ENCODE assay signal across 9 mouse cellular contexts in the genomic region with DNA sequence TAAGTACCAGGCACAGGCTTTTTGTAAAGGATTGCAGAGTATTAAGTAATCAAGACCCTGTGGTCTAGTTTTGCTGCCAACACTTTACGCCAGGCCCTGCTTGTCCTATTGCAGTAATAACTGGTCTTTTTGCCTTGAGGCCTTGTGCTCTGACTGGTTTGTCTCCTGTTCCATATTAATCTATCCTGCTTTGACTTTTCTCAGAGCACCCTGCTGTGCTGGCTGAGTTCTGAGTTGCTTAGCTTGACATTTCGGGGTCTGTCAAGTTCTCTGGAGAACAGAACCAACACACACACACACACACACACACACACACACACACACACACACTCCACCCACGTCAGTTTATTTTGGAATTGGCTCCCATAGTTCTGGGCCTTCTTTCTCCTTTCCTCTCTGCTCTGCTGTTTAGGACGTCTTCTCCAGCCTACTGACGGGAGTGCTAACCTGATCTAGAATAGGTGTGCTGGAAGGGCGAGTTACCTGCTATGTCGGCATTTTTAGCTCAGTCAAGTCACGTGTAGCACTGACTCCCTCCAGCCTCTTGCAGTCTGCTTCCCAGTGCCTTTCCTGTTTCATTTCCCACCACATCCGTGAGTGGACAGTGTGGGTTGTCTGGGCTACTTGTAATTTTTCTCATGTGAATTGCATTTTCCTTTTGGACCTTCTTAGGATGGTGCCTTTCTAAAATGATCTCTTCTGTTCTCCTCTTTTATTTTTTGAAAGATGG. TPM values are rescaled to one million over a fixed set of nuclear protein-coding genes. Genes with fewer than 3 reads are reported as not detected.
DNase-seq lines count a peak whose midpoint lies in the region; ATAC-seq and TF ChIP-seq lines count a peak whose summit lies in the region.
"Had no signal": no experiment of that assay in that cellular context is flagged by ENCODE, and none has a peak within 500 bp of the region (broad histone marks: within the 10 kb centered on the region; RNA-seq: fewer than 3 reads in every experiment).

No protein-coding gene starts in this region.

- intact Hi-C loops in left cerebral cortex, postnatal 36 days (cut with DNase I): no loop called here

- H3K4me3 ChIP-seq in hindbrain, postnatal 0 days (ENCODE audit: low read length): no peak overlapping the region
- no peak overlapping the region for H3K4me3 ChIP-seq in hindbrain, embryonic 11.5 days (ENCODE audit: low read depth, low read length)
- no peak overlapping the region for H3K4me3 ChIP-seq in thymus, adult 2 months (ENCODE audit: control insufficient read depth, insufficient read depth, low read length)
- H3K4me3 ChIP-seq: limb, embryonic 12.5 days had no signal

- no peak overlapping the region for H3K27ac ChIP-seq in hindbrain, postnatal 0 days
- H3K27ac ChIP-seq in hindbrain, embryonic 11.5 days (ENCODE audit: low read depth, low read length): no peak overlapping the region
- no peak overlapping the region for H3K27ac ChIP-seq in thymus, adult 2 months (ENCODE audit: control insufficient read depth, insufficient read depth, low read length)
- H3K27ac ChIP-seq: limb, embryonic 12.5 days had no signal

- H3K27me3 ChIP-seq in hindbrain, postnatal 0 days (ENCODE audit: insufficient read depth, low read length): no peaks in the 10 kb centered on the region
- H3K27me3 ChIP-seq in hindbrain, embryonic 11.5 days (ENCODE audit: control insufficient read depth, insufficient read depth, low read length): no peaks in the 10 kb centered on the region
- H3K27me3 ChIP-seq in thymus, adult 2 months (ENCODE audit: control insufficient read depth, insufficient read depth, low read length): no peaks in the 10 kb centered on the region
- H3K27me3 ChIP-seq: limb, embryonic 12.5 days had no signal

- no peak overlapping the region for H3K9ac ChIP-seq in hindbrain, postnatal 0 days (replicated peaks; ENCODE audit: low read length)
- H3K9ac ChIP-seq in hindbrain, embryonic 11.5 days (ENCODE audit: low read depth, low read length): no peak overlapping the region
- H3K9ac ChIP-seq: limb, embryonic 12.5 days had no signal

- TF ChIP-seq CTCF in hindbrain, postnatal 0 days (IDR thresholded peaks at IDR 0.05; ENCODE audit: low read depth): no peak
- no peak for TF ChIP-seq CTCF in thymus, adult 2 months (IDR thresholded peaks at IDR 0.05; ENCODE audit: borderline replicate concordance, control insufficient read depth, extremely low read depth, insufficient read depth, low read length, poor library complexity)

- 61% methylated on average over 9 of the region's 9 CpGs for WGBS in hindbrain, postnatal 0 days
- WGBS in hindbrain, embryonic 11.5 days: 82% methylated on average over 9 of the region's 9 CpGs
- WGBS in thymus, adult 2 months: 94% methylated on average over 9 of the region's 9 CpGs

- no peaks in the 10 kb centered on the region for H3K4me1 ChIP-seq in hindbrain, postnatal 0 days (ENCODE audit: insufficient read depth, low read length)
- no peaks in the 10 kb centered on the region for H3K4me1 ChIP-seq in hindbrain, embryonic 11.5 days (replicated peaks; ENCODE audit: control insufficient read depth, insufficient read depth, low read length)
- 0 out of 2 replicates have a peak, but pooled peaks cover 3% of the 10 kb centered on the region for H3K4me1 ChIP-seq in thymus, adult 2 months (replicated peaks; ENCODE audit: control insufficient read depth, insufficient read depth, low read length)

- H3K4me2 ChIP-seq in hindbrain, postnatal 0 days (ENCODE audit: low read depth, low read length): no peak overlapping the region
- H3K4me2 ChIP-seq in hindbrain, embryonic 11.5 days (replicated peaks; ENCODE audit: low read depth, low read length): no peak overlapping the region
- H3K4me2 ChIP-seq: limb, embryonic 12.5 days had no signal

- H3K36me3 ChIP-seq in hindbrain, postnatal 0 days (ENCODE audit: insufficient read depth, low read length): no peaks in the 10 kb centered on the region
- no peaks in the 10 kb centered on the region for H3K36me3 ChIP-seq in hindbrain, embryonic 11.5 days (ENCODE audit: control insufficient read depth, insufficient read depth, low read length)
- no peaks in the 10 kb centered on the region for H3K36me3 ChIP-seq in thymus, adult 2 months (ENCODE audit: control insufficient read depth, insufficient read depth, low read length)
- H3K36me3 ChIP-seq: limb, embryonic 12.5 days had no signal

- DNase-seq in hindbrain, postnatal 0 days (ENCODE audit: low spot score): peak; percentile 52
- no peak for DNase-seq in hindbrain, embryonic 11.5 days (ENCODE audit: low spot score)
- peak; percentile 97 for DNase-seq in adipocyte (ENCODE audit: low spot score)
- DNase-seq in fat pad, adult 2 months (ENCODE audit: extremely low read depth, low read depth, low spot score): peak; percentile 90
- DNase-seq in left cerebral cortex, postnatal 36 days (ENCODE audit: low spot score in 2 of 2): peak; percentile 23 to 31
- DNase-seq in spleen, adult 12 weeks (ENCODE audit: low spot score): no peak
- DNase-seq in embryo, embryonic 11 days: no peak
- DNase-seq in thymus, adult 2 months: no peak

- TF ChIP-seq POLR2A in thymus, adult 2 months (IDR thresholded peaks at IDR 0.05; ENCODE audit: control insufficient read depth, extremely low read depth, insufficient read depth, low read length, poor library complexity): no peak

- ATAC-seq in hindbrain, postnatal 0 days: no peak
- ATAC-seq in hindbrain, embryonic 11.5 days (ENCODE audit: low FRiP score): no peak

- H3K9me3 ChIP-seq in hindbrain, postnatal 0 days (ENCODE audit: low read length): no peaks in the 10 kb centered on the region
- H3K9me3 ChIP-seq in hindbrain, embryonic 11.5 days (ENCODE audit: control insufficient read depth, low read length): no peaks in the 10 kb centered on the region
- H3K9me3 ChIP-seq: limb, embryonic 12.5 days had no signal

RNA-seq across cellular contexts. Expression of a gene that starts 49.2 kb away (rescaled TPM):
- total RNA-seq in hindbrain, postnatal 0 days (2014; rRNA removed): 32.3 and 37.1 TPM in 2 replicates
- polyA plus RNA-seq in hindbrain, postnatal 0 days (2015; fragmentation: Nextera tagmentation; extraction: Ambion mirVana): 12.5 and 12.6 TPM in 2 replicates
- 9.0 and 10.1 TPM in 2 replicates for polyA plus RNA-seq in hindbrain, embryonic 11.5 days (2014; fragmentation: Nextera tagmentation; extraction: Ambion mirVana)
- 100 to 1,000 TPM; 119 to 130 TPM for total RNA-seq in left cerebral cortex, postnatal 36 days (2021)
- 28.5 and 29.4 TPM in 2 replicates for polyA plus RNA-seq in thymus, adult 2 months (2012; rRNA removed)

RNA-seq across cellular contexts. Expression of a gene that starts 49.4 kb away (rescaled TPM):
- total RNA-seq in hindbrain, postnatal 0 days (2014; rRNA removed): 137 and 186 TPM in 2 replicates
- polyA plus RNA-seq in hindbrain, postnatal 0 days (2015; fragmentation: Nextera tagmentation; extraction: Ambion mirVana): 222 and 243 TPM in 2 replicates
- 282 and 301 TPM in 2 replicates for polyA plus RNA-seq in hindbrain, embryonic 11.5 days (2014; fragmentation: Nextera tagmentation; extraction: Ambion mirVana)
- total RNA-seq in left cerebral cortex, postnatal 36 days (2021): 100 to 1,000 TPM; 210 to 220 TPM
- 24.4 and 27.3 TPM in 2 replicates for polyA plus RNA-seq in thymus, adult 2 months (2012; rRNA removed)

Comparison
In these comparisons a context has a peak if more than half of its experiments do, and no peak if none do; other contexts are left out.
1. DNase-seq: peak in hindbrain, postnatal 0 days (single experiment), adipocyte (single experiment), fat pad, adult 2 months (single experiment) and left cerebral cortex, postnatal 36 days (2 of 2); none in hindbrain, embryonic 11.5 days (single experiment), spleen, adult 12 weeks (single experiment), embryo, embryonic 11 days (single experiment) and thymus, adult 2 months (single experiment).